Mouse (Mus musculus): ENCODE results near the gene Gnb1. TPM values are rescaled to one million over a fixed set of nuclear protein-coding genes. Genes with fewer than 3 reads are reported as not detected.

Gene Gnb1
- polyA plus RNA-seq, 1 experiment from 2014 or later = 771 TPM

- Histone ChIP-seq H3K36me3 (ENCODE audit: control insufficient read depth, insufficient read depth, low read length) (0 out of 2 replicates have a peak, but pooled peaks cover 3% of the 10 kb centered on the region), H3K4me3 (ENCODE audit: low read depth, low read length) (no peak overlapping the region), H3K4me2 (no peak overlapping the region), H3K27me3 (ENCODE audit: control insufficient read depth, insufficient read depth, low read length) (no peaks in the 10 kb centered on the region), H3K9ac (ENCODE audit: low read length) (no peak overlapping the region), H3K4me1 (ENCODE audit: control insufficient read depth, insufficient read depth, low read length) (no peaks in the 10 kb centered on the region), H3K9me3 (ENCODE audit: control insufficient read depth, low read length) (no peaks in the 10 kb centered on the region), H3K27ac (ENCODE audit: low read depth, low read length) (no peak overlapping the region)
- ATAC-seq (ENCODE audit: low FRiP score) (no peak), DNase-seq (ENCODE audit: low spot score, missing footprints) (no peak)
- 93% methylated on average over 11 of the region's 11 CpGs for WGBS
Measured at GRCm38 (mm10) chr4:155574931-155575330, 83.8 kb downstream of the Gnb1 start.

GRCm38 (mm10) chr4:155575521-155575920, 84.4 kb downstream of the Gnb1 start:
- Histone ChIP-seq H3K27ac (ENCODE audit: low read depth, low read length) (no peak overlapping the region), H3K4me1 (ENCODE audit: control insufficient read depth, insufficient read depth, low read length) (no peaks in the 10 kb centered on the region), H3K4me3 (ENCODE audit: low read depth, low read length) (no peak overlapping the region), H3K4me2 (no peak overlapping the region), H3K9ac (ENCODE audit: low read length) (no peak overlapping the region), H3K9me3 (ENCODE audit: control insufficient read depth, low read length) (no peaks in the 10 kb centered on the region), H3K36me3 (ENCODE audit: control insufficient read depth, insufficient read depth, low read length) (0 out of 2 replicates have a peak, but pooled peaks cover 3% of the 10 kb centered on the region), H3K27me3 (ENCODE audit: control insufficient read depth, insufficient read depth, low read length) (no peaks in the 10 kb centered on the region)
- ATAC-seq (ENCODE audit: low FRiP score) (no peak), DNase-seq (ENCODE audit: low spot score, missing footprints) (no peak)
- WGBS = 93% methylated on average over 8 of the region's 8 CpGs

GRCm38 (mm10) chr4:155577132-155577531, 86.0 kb downstream of the Gnb1 start:
- 96% methylated on average over 9 of the region's 9 CpGs for WGBS
- H3K4me1 ChIP-seq (ENCODE audit: control insufficient read depth, insufficient read depth, low read length) = no peaks in the 10 kb centered on the region
- no peaks in the 10 kb centered on the region for H3K9me3 ChIP-seq (ENCODE audit: control insufficient read depth, low read length)
- no peak overlapping the region for H3K4me3 ChIP-seq (ENCODE audit: low read depth, low read length)
- 0 out of 2 replicates have a peak, but pooled peaks cover 3% of the 10 kb centered on the region for H3K36me3 ChIP-seq (ENCODE audit: control insufficient read depth, insufficient read depth, low read length)
- no peak overlapping the region for H3K9ac ChIP-seq (ENCODE audit: low read length)
- no peak overlapping the region for H3K4me2 ChIP-seq
- H3K27ac ChIP-seq (ENCODE audit: low read depth, low read length) = no peak overlapping the region
- ATAC-seq (ENCODE audit: low FRiP score) (no peak), DNase-seq (ENCODE audit: low spot score, missing footprints) (no peak)
- no peaks in the 10 kb centered on the region for H3K27me3 ChIP-seq (ENCODE audit: control insufficient read depth, insufficient read depth, low read length)

- no peak overlapping the region for H3K4me2 ChIP-seq
- H3K27me3 ChIP-seq (ENCODE audit: control insufficient read depth, insufficient read depth, low read length) = no peaks in the 10 kb centered on the region
- H3K4me3 ChIP-seq (ENCODE audit: low read depth, low read length) = no peak overlapping the region
- no peak overlapping the region for H3K27ac ChIP-seq (ENCODE audit: low read depth, low read length)
- no peaks in the 10 kb centered on the region for H3K9me3 ChIP-seq (ENCODE audit: control insufficient read depth, low read length)
- no peak for DNase-seq (ENCODE audit: low spot score, missing footprints)
- ATAC-seq (ENCODE audit: low FRiP score) = no peak
- 90% methylated on average over 5 of the region's 5 CpGs for WGBS
- no peak overlapping the region for H3K9ac ChIP-seq (ENCODE audit: low read length)
- 0 out of 2 replicates have a peak, but pooled peaks cover 3% of the 10 kb centered on the region for H3K36me3 ChIP-seq (ENCODE audit: control insufficient read depth, insufficient read depth, low read length)
- H3K4me1 ChIP-seq (ENCODE audit: control insufficient read depth, insufficient read depth, low read length) = no peaks in the 10 kb centered on the region
Measured at GRCm38 (mm10) chr4:155577741-155578140, 86.6 kb downstream of the Gnb1 start.

DNA sequence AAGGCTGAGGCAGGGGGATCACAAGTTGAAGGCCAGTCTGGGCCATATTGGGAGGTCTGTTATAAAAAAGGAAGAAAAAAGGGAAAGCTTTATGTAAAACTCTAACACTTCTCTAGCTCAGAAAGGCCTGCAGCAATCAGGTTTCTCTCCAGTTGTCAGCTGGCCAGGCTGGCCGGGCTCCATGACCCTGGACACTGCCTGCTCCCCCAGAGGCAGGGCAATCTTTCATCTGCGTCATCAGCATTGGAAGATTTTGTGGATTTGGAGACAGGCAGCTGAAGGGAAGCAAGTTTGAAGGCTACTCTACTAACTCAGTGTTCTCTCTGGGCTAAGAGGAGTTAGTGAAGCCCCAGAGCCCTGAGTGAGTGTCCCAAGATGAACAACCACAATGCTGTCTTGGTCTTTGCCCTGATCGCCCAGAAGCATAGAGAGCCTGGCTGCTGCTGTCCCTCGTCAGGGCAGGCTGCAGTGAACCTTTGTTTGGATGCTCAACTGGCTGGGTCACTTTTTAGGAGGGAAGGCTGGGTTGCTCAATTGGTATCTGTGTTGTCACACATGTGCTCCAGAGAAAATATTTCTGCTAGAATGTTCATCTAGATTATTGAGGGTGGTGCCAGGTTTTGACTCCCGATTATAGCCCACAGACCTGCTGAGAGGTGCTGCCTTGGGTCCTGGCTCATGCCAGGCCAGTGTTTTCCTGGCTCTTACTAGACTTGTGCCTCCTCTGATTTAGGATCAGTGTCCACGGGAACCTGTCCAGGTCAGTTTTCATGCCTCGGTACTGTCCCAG, 87.4 kb downstream of the Gnb1 start:
- 0 out of 2 replicates have a peak, but pooled peaks cover 3% of the 10 kb centered on the region for H3K36me3 ChIP-seq (ENCODE audit: control insufficient read depth, insufficient read depth, low read length)
- H3K4me3 ChIP-seq (ENCODE audit: low read depth, low read length) = no peak overlapping the region
- H3K9ac ChIP-seq (ENCODE audit: low read length) = no peak overlapping the region
- no peaks in the 10 kb centered on the region for H3K9me3 ChIP-seq (ENCODE audit: control insufficient read depth, low read length)
- H3K27me3 ChIP-seq (ENCODE audit: control insufficient read depth, insufficient read depth, low read length) = no peaks in the 10 kb centered on the region
- ATAC-seq (ENCODE audit: low FRiP score) (no peak), DNase-seq (ENCODE audit: low spot score, missing footprints) (no peak)
- WGBS = 91% methylated on average over 7 of the region's 7 CpGs
- H3K4me2 ChIP-seq = no peak overlapping the region
- no peaks in the 10 kb centered on the region for H3K4me1 ChIP-seq (ENCODE audit: control insufficient read depth, insufficient read depth, low read length)
- H3K27ac ChIP-seq (ENCODE audit: low read depth, low read length) = no peak overlapping the region

GRCm38 (mm10) chr4:155580420-155580819, 89.3 kb downstream of the Gnb1 start:
- no peaks in the 10 kb centered on the region for H3K9me3 ChIP-seq (ENCODE audit: control insufficient read depth, low read length)
- no peak for ATAC-seq (ENCODE audit: low FRiP score)

DNA sequence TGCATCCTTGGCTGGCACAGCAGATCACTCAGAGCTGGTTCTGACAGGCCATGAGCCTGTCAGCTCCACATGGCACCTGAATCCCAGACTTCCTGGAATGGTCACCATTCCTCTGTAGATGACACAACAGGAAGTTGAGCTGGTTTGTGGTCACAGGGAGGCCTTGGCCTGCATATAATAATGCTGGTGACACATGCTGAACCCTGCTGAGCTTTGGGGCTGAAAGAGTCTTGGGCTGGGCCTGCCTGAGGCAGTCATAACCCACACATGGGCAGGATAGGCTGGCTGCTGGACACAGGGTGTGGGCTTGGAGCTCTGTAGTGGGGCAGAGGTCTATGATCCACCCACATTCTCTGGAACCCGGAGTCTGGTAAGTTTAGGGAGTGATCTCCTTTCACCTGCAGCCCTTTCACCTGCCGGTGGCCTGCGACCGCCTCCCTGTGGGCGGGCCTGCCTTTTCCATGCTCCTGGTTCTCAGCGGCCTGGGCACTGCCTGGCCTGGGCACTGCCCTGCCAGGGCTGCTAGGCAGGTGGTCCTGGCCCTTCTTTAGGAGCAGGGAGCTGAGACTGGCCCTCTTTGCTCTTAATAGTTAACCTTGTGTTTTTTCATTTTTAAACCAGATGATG, 91.2 kb downstream of the Gnb1 start:
- Histone ChIP-seq H3K27me3 (ENCODE audit: control insufficient read depth, insufficient read depth, low read length) (no peaks in the 10 kb centered on the region), H3K9ac (ENCODE audit: low read length) (no peak overlapping the region), H3K4me3 (ENCODE audit: low read depth, low read length) (no peak overlapping the region), H3K36me3 (ENCODE audit: control insufficient read depth, insufficient read depth, low read length) (peaks cover 19% of the 10 kb centered on the region; the same call in 1 of the 2 replicates), H3K4me2 (no peak overlapping the region), H3K4me1 (ENCODE audit: control insufficient read depth, insufficient read depth, low read length) (no peaks in the 10 kb centered on the region), H3K27ac (ENCODE audit: low read depth, low read length) (no peak overlapping the region), H3K9me3 (ENCODE audit: control insufficient read depth, low read length) (no peaks in the 10 kb centered on the region)
- DNase-seq (ENCODE audit: low spot score, missing footprints) (no peak), ATAC-seq (ENCODE audit: low FRiP score) (no peak)
- WGBS = 88% methylated on average over 6 of the region's 6 CpGs

More at GRCm38 (mm10) chr4:155580420-155580819, 89.3 kb downstream of the Gnb1 start:
- DNase-seq (ENCODE audit: low spot score, missing footprints) = peak; percentile 97
- Histone ChIP-seq H3K27me3 (ENCODE audit: control insufficient read depth, insufficient read depth, low read length) (no peaks in the 10 kb centered on the region), H3K4me2 (no peak overlapping the region), H3K9ac (ENCODE audit: low read length) (no peak overlapping the region), H3K36me3 (ENCODE audit: control insufficient read depth, insufficient read depth, low read length) (peaks cover 12% of the 10 kb centered on the region; the same call in 1 of the 2 replicates), H3K4me3 (ENCODE audit: low read depth, low read length) (no peak overlapping the region), H3K27ac (ENCODE audit: low read depth, low read length) (no peak overlapping the region), H3K4me1 (ENCODE audit: control insufficient read depth, insufficient read depth, low read length) (no peaks in the 10 kb centered on the region)
- 39% methylated on average over 1 of the region's 1 CpGs for WGBS

DNA sequence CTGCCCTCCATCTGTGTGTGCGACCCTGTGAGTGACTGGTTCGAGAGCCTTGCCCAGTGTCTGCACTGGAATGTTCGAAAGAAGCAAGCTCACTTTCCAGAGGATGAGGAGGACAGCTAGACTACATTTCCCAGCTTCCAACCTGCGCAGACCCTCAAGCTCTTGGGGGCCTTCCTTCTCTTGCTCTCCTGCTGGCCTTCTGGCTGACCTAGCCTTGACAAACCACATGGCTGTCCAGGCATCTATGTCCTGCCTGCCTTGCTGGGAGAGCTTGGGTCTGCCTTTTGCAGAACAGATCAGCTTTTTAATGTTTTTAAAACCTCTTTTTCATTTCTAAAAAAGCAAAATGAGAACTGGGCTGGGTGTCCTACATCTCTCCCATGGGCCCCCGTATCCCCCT, 98.2 kb downstream of the Gnb1 start:
- no peaks in the 10 kb centered on the region for H3K9me3 ChIP-seq (ENCODE audit: control insufficient read depth, low read length)
- ATAC-seq (ENCODE audit: low FRiP score) = no peak
- no peak for DNase-seq (ENCODE audit: low spot score, missing footprints)
- H3K27me3 ChIP-seq (ENCODE audit: control insufficient read depth, insufficient read depth, low read length) = no peaks in the 10 kb centered on the region
- H3K4me1 ChIP-seq (ENCODE audit: control insufficient read depth, insufficient read depth, low read length) = no peaks in the 10 kb centered on the region
- H3K4me3 ChIP-seq (ENCODE audit: low read depth, low read length) = no peak overlapping the region
- WGBS = 90% methylated on average over 5 of the region's 5 CpGs
- no peak overlapping the region for H3K9ac ChIP-seq (ENCODE audit: low read length)
- no peak overlapping the region for H3K27ac ChIP-seq (ENCODE audit: low read depth, low read length)
- peaks cover 25% of the 10 kb centered on the region for H3K36me3 ChIP-seq (ENCODE audit: control insufficient read depth, insufficient read depth, low read length)
- no peak overlapping the region for H3K4me2 ChIP-seq

DNA sequence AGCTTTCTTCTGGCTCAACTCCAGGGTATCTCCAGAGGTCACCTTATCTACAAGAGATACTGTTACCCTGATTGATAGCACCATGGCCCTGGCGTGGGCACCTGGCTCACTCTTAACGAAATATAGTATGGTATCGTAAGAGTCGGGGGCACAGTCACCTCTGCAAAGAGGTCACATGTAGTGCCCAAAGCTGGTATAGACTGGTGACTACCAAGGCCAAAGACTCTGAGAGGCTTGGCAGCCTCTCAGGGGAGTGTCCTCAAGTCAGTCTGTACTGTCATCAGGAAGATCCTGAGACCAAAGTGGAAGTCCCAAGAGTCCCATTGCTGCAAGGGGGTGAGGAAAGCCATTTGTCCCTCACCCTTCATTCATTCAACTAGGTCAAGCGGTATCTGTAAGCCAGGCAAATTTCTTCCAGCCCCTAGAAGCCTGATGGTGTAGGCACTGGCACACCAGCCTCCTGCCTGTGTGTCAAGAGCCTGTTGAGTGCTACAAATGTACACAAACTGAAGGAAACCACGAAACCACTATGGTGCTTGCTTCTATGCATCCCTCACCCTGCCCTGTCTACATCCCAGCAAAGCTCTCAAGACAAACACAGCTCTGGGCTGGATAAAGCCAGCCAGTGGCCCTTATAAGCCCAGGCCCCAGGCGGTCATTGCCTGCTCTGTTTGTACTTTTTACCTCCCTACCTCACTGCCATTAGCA, 100.0 kb downstream of the Gnb1 start:
- peaks cover 15% of the 10 kb centered on the region for H3K36me3 ChIP-seq (ENCODE audit: control insufficient read depth, insufficient read depth, low read length)
- ATAC-seq (ENCODE audit: low FRiP score) (no peak), DNase-seq (ENCODE audit: low spot score, missing footprints) (no peak)
- H3K27ac ChIP-seq (ENCODE audit: low read depth, low read length) = no peak overlapping the region
- H3K4me1 ChIP-seq (ENCODE audit: control insufficient read depth, insufficient read depth, low read length) = no peaks in the 10 kb centered on the region
- no peak overlapping the region for H3K4me2 ChIP-seq
- no peak overlapping the region for H3K4me3 ChIP-seq (ENCODE audit: low read depth, low read length)
- no peak overlapping the region for H3K9ac ChIP-seq (ENCODE audit: low read length)
- H3K9me3 ChIP-seq (ENCODE audit: control insufficient read depth, low read length) = no peaks in the 10 kb centered on the region
- H3K27me3 ChIP-seq (ENCODE audit: control insufficient read depth, insufficient read depth, low read length) = no peaks in the 10 kb centered on the region
- 86% methylated on average over 7 of the region's 7 CpGs for WGBS

Data from midbrain, embryonic 11.5 days (tissue).